Mouse (Mus musculus): Measurements from ENCODE around the gene Galnt10.

The Galnt10 gene

DNA sequence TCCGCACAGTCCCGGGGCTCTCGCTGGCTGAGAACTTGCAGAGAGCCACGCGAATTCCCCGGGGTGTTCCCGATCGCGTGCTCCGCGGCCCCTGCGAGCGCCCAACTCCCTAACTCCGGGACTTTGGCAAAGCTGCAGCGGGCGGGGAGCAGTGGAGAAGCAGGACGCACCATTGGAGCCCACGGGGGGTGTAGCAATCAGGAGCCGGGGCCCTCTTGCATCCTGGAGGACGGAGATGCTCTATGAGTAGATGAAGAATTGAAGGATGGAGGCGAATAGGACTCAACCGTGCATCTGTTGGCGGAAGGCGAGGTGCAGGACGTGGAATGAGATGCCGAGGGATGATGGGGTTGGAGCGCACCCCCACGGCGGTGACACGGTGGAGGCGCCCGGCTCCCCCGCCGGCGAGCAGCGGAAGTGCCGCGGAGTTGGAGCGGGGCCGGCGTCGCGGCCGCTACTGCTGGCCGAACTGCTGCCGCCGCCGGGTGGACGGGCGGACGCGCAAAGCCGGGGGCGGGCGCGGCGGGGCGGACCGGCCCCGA is at the start of gene Galnt10:
TSS of gene Galnt10 (plus strand) at position 425 of the 542 bp plus-strand sequence.
- in situ Hi-C loops (cut with MboI; ENCODE audit: low pct_unique_long_range_greater_than_20kb in 1 of 2, low sequenced_read_pairs in 2 of 2, unreplicated experiment in 1 of 2) = no loop called here

DNA sequence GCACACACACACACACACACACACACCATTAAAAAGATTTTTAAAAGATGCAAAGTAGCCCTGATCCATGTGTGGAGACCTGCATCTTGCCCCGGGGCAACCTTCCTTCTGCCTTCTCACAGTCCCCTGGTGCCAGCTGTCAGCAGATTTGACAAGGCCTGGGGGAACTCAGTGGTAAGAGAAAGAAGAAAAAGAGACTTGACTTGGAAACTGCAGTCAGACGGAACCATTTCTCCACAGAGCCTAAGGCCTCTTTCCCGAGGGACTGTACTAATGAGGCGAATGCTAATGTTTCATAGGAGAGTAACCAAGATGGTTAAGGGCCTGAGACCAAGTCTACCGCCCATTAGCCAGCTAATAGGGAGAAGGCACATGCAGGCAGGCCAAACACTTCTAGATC is 49.3 kb upstream of the Galnt10 start:
- in situ Hi-C loops (cut with MboI; ENCODE audit: low pct_unique_long_range_greater_than_20kb in 1 of 2, low sequenced_read_pairs in 2 of 2, unreplicated experiment in 1 of 2) = no loop called here

DNA sequence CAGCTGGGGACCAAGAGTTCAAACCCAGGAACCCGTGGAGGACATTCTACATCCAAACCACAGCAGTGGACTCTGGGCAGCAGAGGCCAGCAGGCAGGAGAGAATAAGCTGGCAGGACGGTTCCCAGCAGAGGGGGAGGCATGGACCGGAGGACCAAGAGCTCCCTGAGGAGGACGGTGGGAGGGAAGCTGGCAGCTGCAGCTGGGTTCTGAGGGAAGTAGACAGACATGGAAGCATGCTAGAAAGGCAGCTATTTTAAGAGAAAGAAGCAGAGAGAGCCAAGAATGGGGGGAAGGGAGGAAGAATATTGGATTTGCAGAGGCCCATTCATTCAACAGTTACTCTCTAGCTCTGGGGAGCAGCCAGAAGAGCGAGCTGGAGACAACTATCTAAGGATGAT is 47.1 kb upstream of the Galnt10 start:
- in situ Hi-C loops (cut with MboI; ENCODE audit: low pct_unique_long_range_greater_than_20kb in 1 of 2, low sequenced_read_pairs in 2 of 2, unreplicated experiment in 1 of 2) = no loop called here

DNA sequence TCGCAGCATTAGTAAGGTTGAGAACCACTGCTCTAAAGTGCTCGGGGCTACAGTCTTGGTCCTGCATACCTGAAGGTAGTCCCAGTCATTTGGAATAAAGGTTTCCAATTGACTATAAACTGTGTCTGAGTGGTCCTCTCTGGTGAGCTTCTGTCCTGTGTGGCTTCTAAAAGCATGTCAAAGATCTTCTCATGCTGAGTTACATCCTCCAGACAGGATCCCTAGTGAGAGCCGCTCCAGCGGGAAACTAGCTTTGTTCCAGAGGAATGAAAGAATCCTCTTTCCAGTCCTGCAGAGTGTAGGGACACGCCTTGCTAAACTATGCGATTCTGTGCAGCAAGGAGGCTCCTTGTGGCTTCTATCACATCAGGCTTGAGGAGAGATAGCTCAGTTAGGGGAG is 45.9 kb upstream of the Galnt10 start:
- in situ Hi-C loops (cut with MboI; ENCODE audit: low pct_unique_long_range_greater_than_20kb in 1 of 2, low sequenced_read_pairs in 2 of 2, unreplicated experiment in 1 of 2) = no loop called here

DNA sequence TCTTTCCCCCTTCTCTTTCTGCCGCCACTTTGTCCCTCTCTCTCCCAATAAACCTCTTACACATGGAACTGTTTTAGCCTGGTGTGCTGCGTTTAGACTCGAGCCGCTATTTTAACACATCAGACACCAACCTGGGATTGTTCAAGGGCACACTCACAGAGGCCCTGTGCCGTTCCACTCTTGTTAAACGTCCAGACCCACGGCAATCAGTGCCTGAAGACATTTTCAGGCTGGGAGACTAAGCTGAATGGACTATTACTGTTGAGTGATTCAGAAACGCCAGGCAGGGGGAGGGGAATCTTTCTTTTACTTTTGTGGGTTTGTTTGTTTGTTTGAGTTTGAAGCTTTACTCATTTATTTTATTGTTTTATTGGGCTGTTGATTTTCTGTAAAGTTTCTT is 45.1 kb upstream of the Galnt10 start:
- in situ Hi-C loops (cut with MboI; ENCODE audit: low pct_unique_long_range_greater_than_20kb in 1 of 2, low sequenced_read_pairs in 2 of 2, unreplicated experiment in 1 of 2) = no loop called here

DNA sequence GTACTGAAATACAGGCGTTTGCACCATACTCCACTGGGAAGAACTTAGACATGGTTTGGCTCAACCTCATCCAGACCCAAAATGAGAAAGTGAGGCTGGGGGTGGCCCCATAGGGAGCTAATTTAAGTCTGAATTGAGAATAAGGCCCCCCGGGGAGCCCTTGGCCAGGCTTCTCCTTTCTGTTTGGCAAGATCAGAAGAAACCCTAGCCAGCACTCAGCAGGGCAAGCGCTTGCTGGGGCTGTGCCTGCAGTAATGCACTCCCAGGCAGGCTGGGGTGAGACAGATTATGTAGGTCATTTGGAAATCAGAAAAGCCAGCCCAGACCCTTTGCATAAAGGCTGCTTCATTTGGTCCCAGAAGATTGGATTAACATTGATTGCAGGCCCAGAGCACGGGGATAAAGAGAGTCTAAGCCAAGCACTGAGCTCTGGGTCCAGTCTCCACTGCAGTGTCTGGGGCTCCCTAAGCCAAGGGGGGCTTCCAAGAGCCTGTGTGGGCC is 44.6 kb upstream of the Galnt10 start:
- in situ Hi-C loops (cut with MboI; ENCODE audit: low pct_unique_long_range_greater_than_20kb in 1 of 2, low sequenced_read_pairs in 2 of 2, unreplicated experiment in 1 of 2) = no loop called here

DNA sequence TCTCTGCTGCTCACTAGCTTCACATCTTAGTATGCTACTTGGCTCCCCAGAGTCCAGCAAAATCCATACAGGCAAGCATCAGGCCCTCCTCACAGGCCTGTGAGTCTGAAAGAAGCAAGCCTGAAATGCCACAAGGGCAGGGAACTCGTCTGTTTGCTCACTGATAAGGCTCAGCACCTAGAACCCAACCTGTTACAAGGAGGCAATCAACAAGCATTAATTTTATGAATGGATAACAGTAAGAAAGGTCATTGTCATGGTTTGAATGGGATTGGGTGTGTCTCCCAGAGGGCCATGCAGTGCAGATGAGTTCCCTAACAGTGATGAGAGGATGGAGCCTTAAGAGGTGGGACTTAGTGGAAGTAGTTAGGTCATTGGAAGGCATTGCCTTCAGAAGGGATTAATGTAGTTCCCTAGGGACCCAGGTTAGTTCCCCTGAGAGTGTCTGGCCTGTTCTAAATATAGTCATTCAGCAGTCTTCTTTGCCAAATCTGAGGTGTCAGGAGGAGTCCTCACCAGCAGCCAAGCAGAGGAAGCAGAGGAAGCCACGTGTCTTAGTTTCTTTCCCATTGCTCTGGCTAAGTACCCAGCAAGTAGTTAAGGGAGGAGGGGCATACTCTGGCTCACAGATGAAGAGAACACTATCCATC is 43.3 kb upstream of the Galnt10 start:
- in situ Hi-C loops (cut with MboI; ENCODE audit: low pct_unique_long_range_greater_than_20kb in 1 of 2, low sequenced_read_pairs in 2 of 2, unreplicated experiment in 1 of 2) = no loop called here

DNA sequence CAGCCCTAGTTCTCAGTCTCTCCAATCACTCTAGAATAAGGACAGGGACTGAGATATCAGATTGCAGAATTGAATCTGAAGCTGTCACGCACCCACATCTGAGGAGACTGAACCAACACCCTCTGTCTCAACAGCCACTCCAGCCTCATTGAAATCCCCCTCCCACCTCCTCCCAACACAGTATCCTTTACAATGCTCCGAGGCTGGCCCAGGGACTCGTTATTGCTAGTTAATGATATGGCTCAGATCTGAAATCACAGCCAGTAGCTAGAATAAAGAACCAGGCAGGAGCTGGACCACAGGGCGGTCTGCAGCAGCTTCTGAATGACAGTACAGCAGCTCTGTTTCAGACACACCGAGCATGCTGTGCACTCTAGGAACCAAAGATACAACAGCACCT is 40.2 kb upstream of the Galnt10 start:
- in situ Hi-C loops (cut with MboI; ENCODE audit: low pct_unique_long_range_greater_than_20kb in 1 of 2, low sequenced_read_pairs in 2 of 2, unreplicated experiment in 1 of 2) = no loop called here

DNA sequence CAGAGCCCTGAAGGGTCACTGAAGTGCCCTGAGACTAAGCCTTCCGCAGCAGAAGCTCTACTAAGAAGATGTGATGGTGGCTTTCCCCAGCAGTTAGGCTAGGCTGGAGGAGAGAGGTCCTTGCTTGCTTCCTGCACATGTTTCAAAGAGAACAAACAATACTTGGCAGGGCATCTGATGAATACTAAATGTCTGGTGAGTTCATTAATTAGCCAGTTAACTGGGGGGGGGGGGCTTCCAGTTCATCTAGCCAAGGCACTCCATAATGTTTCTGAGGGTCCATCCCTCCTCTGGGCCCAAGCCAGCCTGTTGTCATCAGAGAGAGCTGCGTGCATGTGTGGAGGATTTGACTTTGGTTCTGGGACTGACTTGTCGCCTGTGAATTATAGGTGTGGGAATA is 39.6 kb upstream of the Galnt10 start:
- in situ Hi-C loops (cut with MboI; ENCODE audit: low pct_unique_long_range_greater_than_20kb in 1 of 2, low sequenced_read_pairs in 2 of 2, unreplicated experiment in 1 of 2) = no loop called here

DNA sequence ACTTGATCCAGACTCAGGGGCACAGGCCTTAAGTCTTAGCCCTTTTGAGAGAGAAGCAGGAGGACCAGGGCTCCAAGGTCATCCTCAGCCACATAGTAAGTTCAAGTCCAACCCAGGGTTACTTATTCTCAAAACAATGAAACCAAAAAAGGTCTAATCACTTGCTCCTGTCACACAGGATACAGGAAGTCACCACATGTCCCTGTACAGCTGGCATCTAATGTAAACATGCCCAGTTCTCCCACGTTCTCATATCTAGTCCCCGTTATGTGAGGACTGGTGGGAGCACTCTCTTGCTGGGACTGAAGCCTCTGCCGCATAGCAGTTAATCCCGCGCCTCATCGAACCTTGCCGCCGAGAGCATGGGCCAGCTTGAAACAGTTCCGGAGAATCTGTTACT is 30.7 kb upstream of the Galnt10 start:
- in situ Hi-C loops (cut with MboI; ENCODE audit: low pct_unique_long_range_greater_than_20kb in 1 of 2, low sequenced_read_pairs in 2 of 2, unreplicated experiment in 1 of 2) = no loop called here

DNA sequence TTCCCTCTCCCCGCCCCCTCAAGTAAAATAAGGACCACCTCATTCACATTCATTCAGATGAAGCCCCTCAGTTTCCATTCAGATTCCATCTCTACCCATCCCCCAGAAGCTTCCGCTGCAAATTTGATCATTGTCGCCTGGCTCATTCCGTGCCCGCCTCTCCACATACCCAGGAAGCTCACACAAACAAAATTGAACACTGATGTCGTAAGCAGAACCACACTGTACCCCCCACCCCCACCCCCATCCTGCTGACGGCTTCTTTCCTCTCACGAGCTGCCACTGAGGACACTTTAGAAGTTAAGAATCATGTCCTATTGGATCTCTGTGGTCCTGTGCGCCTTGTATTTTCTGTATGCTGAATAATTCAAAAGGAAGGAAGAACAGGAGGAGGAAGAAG is 30.0 kb upstream of the Galnt10 start:
- in situ Hi-C loops (cut with MboI; ENCODE audit: low pct_unique_long_range_greater_than_20kb in 1 of 2, low sequenced_read_pairs in 2 of 2, unreplicated experiment in 1 of 2) = no loop called here

DNA sequence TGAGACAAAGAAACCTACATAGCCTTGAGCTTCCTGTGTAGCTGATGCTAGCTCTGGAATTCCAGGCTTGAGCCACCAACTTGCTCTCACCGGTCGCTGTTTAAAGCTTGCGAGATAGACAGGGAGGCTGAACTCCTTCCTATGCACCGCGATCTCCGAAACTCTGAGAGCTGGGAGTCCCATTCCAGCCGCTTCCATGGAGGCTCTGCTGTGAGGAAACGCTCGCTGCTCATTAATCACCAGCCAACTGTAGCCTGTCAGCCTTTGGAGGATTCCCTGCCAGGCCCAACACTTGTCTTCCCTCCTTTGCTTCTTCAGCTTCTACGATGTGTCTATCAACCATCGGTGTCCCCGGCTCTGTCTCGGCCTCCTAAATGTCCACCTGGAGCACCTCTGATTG is 29.4 kb upstream of the Galnt10 start:
- in situ Hi-C loops (cut with MboI; ENCODE audit: low pct_unique_long_range_greater_than_20kb in 1 of 2, low sequenced_read_pairs in 2 of 2, unreplicated experiment in 1 of 2) = no loop called here

DNA sequence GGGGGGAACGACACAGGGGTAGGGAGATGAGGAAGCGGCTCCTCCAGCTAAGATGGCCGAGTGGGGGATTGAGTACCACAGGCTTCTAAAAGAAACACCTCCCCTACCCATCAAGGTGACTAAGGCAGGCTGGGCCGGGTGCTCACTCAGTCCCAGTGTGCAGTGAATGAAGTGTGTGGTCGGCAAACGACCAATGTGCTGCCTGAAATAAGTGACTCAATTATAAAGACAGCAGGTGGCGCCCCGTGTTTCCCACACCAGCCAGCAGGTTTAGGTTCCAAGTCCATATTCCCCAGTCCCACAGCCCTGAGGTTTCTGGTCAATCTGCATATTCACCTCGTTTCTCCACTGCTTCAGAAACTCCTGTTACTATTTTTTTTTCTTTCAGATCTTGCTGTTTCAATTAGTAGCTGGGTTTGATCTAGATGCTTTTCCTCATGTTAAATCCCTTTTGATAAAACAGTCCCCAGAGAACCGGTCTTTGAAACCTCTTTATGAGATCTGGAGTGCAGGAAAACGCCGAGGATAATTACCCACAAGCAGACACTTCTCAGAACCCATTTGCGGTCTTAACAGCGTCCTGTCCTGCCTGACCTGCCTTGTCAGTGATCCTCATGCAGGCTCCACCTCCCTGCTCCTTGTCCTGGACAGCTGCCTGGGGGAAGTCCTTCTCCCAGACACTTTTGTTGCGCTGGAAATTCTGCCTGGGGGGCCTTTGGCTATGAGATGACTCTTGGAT is 27.5 kb upstream of the Galnt10 start:
- in situ Hi-C loops (cut with MboI; ENCODE audit: low pct_unique_long_range_greater_than_20kb in 1 of 2, low sequenced_read_pairs in 2 of 2, unreplicated experiment in 1 of 2) = no loop called here

DNA sequence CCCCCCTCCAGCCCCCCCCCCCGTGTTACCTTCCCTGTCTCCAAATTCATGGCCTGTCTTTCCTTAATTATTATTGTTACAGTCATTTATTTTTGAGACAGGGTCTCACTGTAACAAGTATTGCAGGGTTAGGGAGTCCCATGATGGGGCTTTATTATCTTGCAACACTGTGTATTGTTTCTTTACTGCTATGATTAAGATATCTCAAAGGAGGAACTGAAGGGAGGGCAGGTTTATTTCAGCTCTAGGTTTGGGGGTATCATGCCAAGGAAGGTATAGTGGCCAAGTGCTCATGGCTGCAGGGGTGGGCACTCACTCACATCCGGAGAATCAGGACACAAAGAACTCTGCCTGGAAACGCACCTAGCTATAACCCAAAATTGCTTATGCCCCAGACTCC is 23.8 kb upstream of the Galnt10 start:
- in situ Hi-C loops (cut with MboI; ENCODE audit: low pct_unique_long_range_greater_than_20kb in 1 of 2, low sequenced_read_pairs in 2 of 2, unreplicated experiment in 1 of 2) = no loop called here

DNA sequence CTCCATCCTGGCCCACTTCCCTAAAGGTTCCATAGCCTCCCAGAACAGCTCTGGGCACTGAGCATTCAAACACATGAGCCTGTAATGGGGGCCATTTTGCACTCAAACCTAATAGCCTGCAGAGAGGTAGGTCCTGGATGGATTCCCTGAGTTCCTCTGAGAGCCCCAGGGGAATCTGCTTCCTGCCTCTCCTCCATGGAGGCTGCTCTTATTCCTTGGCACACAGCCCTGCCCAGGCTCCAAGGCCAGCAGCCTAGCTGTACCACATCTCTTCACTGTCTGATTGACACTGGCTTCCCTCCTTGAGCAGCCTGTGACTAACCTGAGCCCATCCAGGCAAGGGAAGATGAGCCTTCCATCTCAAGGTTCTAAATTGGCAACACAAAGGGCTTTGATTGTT is 23.4 kb upstream of the Galnt10 start:
- in situ Hi-C loops (cut with MboI; ENCODE audit: low pct_unique_long_range_greater_than_20kb in 1 of 2, low sequenced_read_pairs in 2 of 2, unreplicated experiment in 1 of 2) = no loop called here

DNA sequence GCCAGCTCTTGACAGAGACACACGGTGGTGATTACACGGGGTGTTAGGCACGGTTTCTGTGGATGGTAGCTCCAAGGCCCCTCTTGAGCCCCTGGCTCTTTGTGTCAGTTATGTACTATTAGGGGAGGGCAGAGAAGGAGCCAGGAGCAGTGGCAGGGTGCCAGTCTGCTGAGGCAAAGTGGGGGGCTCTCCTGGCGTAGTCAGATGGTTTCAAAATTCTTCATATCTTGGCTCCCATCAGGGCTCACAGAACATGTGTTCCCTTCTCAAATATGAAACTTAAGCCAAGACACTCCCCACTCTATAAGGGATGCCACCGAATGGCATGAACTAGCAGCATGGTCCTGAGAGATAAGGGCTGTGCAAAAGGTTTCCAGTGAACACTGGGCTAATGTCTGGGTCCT is 20.8 kb upstream of the Galnt10 start:
- in situ Hi-C loops (cut with MboI; ENCODE audit: low pct_unique_long_range_greater_than_20kb in 1 of 2, low sequenced_read_pairs in 2 of 2, unreplicated experiment in 1 of 2) = no loop called here

DNA sequence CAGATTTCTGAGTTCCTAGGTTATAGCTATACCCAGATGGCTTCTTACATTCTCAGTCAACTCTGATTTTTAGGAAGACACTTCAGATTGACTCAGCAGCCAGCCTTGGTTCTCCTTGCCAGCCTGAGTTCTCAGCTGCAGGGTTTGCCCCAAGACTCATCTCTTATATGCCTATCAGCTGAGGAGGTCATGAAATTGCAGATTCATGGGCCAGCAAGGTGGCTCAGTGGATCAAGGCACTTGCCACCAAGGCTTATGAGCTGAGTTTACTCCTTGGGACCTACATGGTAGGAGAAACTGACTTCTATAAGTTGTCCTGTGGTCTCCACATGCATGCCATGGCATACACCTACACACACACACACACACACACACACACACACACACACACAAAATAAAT is 19.8 kb upstream of the Galnt10 start:
- in situ Hi-C loops (cut with MboI; ENCODE audit: low pct_unique_long_range_greater_than_20kb in 1 of 2, low sequenced_read_pairs in 2 of 2, unreplicated experiment in 1 of 2) = no loop called here

DNA sequence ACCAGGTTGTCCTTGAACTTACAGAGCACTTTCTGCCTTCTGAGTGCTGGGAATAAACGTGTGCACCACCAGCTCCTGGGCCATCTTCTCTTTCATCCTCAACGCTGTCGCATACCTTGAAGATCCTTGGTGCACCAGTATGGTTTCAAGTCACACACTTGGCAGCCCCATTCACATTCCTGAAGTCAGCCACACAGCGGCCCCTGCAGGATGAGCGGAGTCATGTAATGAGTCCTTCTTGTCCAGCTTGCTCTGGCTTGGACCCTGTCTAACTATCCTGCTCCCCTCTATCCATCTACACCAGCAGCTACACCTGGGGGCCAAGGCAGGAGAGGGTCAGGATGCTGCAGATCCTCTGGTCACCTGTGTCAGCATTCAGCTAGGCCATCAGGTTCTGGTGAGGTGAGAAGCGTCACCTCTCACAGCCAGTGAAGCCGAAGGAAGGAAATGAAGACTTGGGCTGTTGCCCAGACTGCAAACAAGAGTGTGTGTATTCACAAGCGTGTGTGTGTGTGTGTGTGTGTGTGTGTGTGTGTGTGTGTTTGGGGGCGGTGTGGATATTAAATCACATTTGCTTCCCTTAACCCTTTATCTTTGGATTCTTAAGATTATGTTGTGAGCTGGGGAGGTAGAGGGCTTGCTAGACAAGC is 18.0 kb upstream of the Galnt10 start:
- in situ Hi-C loops (cut with MboI; ENCODE audit: low pct_unique_long_range_greater_than_20kb in 1 of 2, low sequenced_read_pairs in 2 of 2, unreplicated experiment in 1 of 2) = no loop called here

DNA sequence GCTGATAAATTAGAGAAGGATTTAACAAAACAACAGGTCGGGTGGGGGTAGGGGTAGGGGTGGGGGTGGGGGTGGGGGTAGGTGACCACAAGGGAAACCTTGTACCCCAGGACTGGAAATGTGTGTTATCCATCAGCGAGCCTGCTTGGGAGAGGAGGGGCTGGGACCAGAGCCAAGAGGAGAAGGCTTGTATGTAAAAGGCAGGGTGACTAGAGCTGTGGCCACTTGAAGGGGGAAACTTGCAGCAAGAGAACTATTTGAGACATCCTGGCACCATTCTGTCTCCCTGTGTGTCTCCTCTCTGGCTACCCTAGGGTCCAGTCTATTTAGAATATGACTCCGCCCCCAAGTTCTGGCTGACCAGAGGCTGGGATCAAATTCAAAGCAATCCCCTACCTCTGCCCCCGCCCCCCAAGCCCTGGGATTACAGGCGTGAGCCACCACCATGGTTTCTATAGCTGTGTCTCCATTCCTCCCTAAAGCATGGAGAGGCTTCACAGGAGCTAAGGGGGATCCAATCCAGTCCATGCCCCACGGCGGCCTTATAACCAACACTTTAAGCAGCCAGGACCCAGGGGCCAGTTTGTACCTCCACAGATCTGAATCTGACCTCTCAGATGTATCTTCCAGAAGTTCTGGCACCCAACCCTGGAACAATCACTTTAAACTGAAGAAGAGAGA is 13.3 kb upstream of the Galnt10 start:
- in situ Hi-C loops (cut with MboI; ENCODE audit: low pct_unique_long_range_greater_than_20kb in 1 of 2, low sequenced_read_pairs in 2 of 2, unreplicated experiment in 1 of 2) = loop anchor here in 1 of 2 experiments (5.0 kb wide), 1 partner anchor 85 kb away; no protein-coding TSS in a partner anchor

Measured in mouse embryonic stem cell (cell line).